ENCODE assay signal across 8 mouse cellular contexts in the genomic region with DNA sequence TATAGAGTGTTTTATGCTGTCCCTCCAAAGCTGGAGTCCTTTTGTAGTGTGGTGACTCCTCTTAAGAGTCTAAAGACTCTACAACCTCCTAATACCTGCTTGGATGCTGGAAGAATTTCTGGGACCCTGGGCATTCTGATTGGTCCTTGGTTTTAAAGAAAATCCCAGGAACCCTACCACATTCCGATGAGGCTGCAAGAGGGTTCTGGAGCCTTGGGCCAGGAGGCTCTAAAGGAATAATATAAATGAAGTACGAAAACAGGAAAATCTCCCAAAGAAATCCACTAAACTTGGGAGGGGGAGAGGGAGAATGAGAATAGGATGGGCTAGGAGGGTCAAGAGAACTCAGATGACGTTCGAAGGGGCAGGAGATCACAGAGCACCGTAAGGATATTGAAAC. TPM values are rescaled to one million over a fixed set of nuclear protein-coding genes. Genes with fewer than 3 reads are reported as not detected.
DNase-seq lines count a peak whose midpoint lies in the region; ATAC-seq lines count a peak whose summit lies in the region.

No protein-coding gene starts in this region.

- H3K27ac ChIP-seq in kidney, embryonic 15.5 days = peak overlapping the region; percentile 97
- peak overlapping the region; percentile 97 for H3K27ac ChIP-seq in hindbrain, embryonic 14.5 days
- peak overlapping the region; percentile 96 for H3K27ac ChIP-seq in midbrain, embryonic 15.5 days

- no peak for DNase-seq in kidney, adult 9 months
- DNase-seq in adipocyte (ENCODE audit: low spot score) = peak; percentile 8
- DNase-seq in hindbrain, embryonic 14.5 days (ENCODE audit: low spot score) = no peak
- DNase-seq in right cerebral cortex, postnatal 4 days = no peak
- DNase-seq in cerebellum, adult 11 months = no peak
- no peak for DNase-seq in adrenal gland, adult 2 months

- no peak for ATAC-seq in kidney, embryonic 15.5 days (replicated peaks; ENCODE audit: low FRiP score)
- no peak for ATAC-seq in hindbrain, embryonic 14.5 days (ENCODE audit: low FRiP score)
- ATAC-seq in midbrain, embryonic 15.5 days (replicated peaks) = no peak

- peaks cover 22% of the 10 kb centered on the region for H3K36me3 ChIP-seq in kidney, embryonic 15.5 days
- H3K36me3 ChIP-seq in hindbrain, embryonic 14.5 days (replicated peaks; ENCODE audit: control insufficient read depth, insufficient read depth) = peaks cover 5% of the 10 kb centered on the region; the same call in 1 of the 2 replicates
- no peaks in the 10 kb centered on the region for H3K36me3 ChIP-seq in midbrain, embryonic 15.5 days (replicated peaks)

- WGBS in kidney, embryonic 15.5 days = 4% methylated on average over 5 of the region's 5 CpGs
- 2% methylated on average over 5 of the region's 5 CpGs for WGBS in hindbrain, embryonic 14.5 days
- 3% methylated on average over 5 of the region's 5 CpGs for WGBS in midbrain, embryonic 15.5 days

- H3K4me3 ChIP-seq in kidney, embryonic 15.5 days (replicated peaks) = peak overlapping the region; percentile 63
- peak overlapping the region; percentile 68 for H3K4me3 ChIP-seq in hindbrain, embryonic 14.5 days (replicated peaks; ENCODE audit: low read length)
- H3K4me3 ChIP-seq in midbrain, embryonic 15.5 days = peak overlapping the region; percentile 66

- H3K27me3 ChIP-seq in kidney, embryonic 15.5 days = no peaks in the 10 kb centered on the region
- no peaks in the 10 kb centered on the region for H3K27me3 ChIP-seq in hindbrain, embryonic 14.5 days (ENCODE audit: control insufficient read depth, insufficient read depth, low read length)
- no peaks in the 10 kb centered on the region for H3K27me3 ChIP-seq in midbrain, embryonic 15.5 days (replicated peaks)

- H3K9ac ChIP-seq in kidney, embryonic 15.5 days = peak overlapping the region; percentile 89
- peak overlapping the region; percentile 94 for H3K9ac ChIP-seq in hindbrain, embryonic 14.5 days
- peak overlapping the region; percentile 71 for H3K9ac ChIP-seq in midbrain, embryonic 15.5 days

- peaks cover 52% of the 10 kb centered on the region for H3K4me1 ChIP-seq in kidney, embryonic 15.5 days
- peaks cover 12% of the 10 kb centered on the region for H3K4me1 ChIP-seq in hindbrain, embryonic 14.5 days (replicated peaks; ENCODE audit: control insufficient read depth, insufficient read depth, low read length)
- H3K4me1 ChIP-seq in midbrain, embryonic 15.5 days = peaks cover 18% of the 10 kb centered on the region

- peak overlapping the region; percentile 74 for H3K4me2 ChIP-seq in kidney, embryonic 15.5 days
- H3K4me2 ChIP-seq in hindbrain, embryonic 14.5 days (replicated peaks) = peak overlapping the region; percentile 93
- H3K4me2 ChIP-seq in midbrain, embryonic 15.5 days = peak overlapping the region; percentile 69

- no peaks in the 10 kb centered on the region for H3K9me3 ChIP-seq in kidney, embryonic 15.5 days (replicated peaks)
- no peaks in the 10 kb centered on the region for H3K9me3 ChIP-seq in hindbrain, embryonic 14.5 days (ENCODE audit: control insufficient read depth, low read length)
- no peaks in the 10 kb centered on the region for H3K9me3 ChIP-seq in midbrain, embryonic 15.5 days

RNA-seq across cellular contexts. Expression of a gene that starts 0.5 kb away (rescaled TPM):
- polyA plus RNA-seq in kidney, embryonic 15.5 days (2015; fragmentation: Nextera tagmentation; extraction: Ambion mirVana) = 107 and 108 TPM in 2 replicates
- 91.0 and 93.5 TPM in 2 replicates for polyA plus RNA-seq in hindbrain, embryonic 14.5 days (2014; fragmentation: Nextera tagmentation; extraction: Ambion mirVana)
- 87.1 and 90.0 TPM in 2 replicates for polyA plus RNA-seq in midbrain, embryonic 15.5 days (2015; fragmentation: Nextera tagmentation; extraction: Ambion mirVana)
- 10 to 100 TPM; 52.2 to 69.2 TPM for total RNA-seq in adrenal gland, adult 2 months (2021)
- 46.1 and 50.8 TPM in 2 replicates for polyA plus RNA-seq in adrenal gland, adult 2 months (2012; rRNA removed)

RNA-seq across cellular contexts. Expression of a gene that starts 0.8 kb away (rescaled TPM):
- 69.3 and 69.9 TPM in 2 replicates for polyA plus RNA-seq in kidney, embryonic 15.5 days (2015; fragmentation: Nextera tagmentation; extraction: Ambion mirVana)
- polyA plus RNA-seq in hindbrain, embryonic 14.5 days (2014; fragmentation: Nextera tagmentation; extraction: Ambion mirVana) = 16.0 and 21.3 TPM in 2 replicates
- 16.1 and 19.8 TPM in 2 replicates for polyA plus RNA-seq in midbrain, embryonic 15.5 days (2015; fragmentation: Nextera tagmentation; extraction: Ambion mirVana)
- 10 to 100 TPM; 81.3 to 92.6 TPM for total RNA-seq in adrenal gland, adult 2 months (2021)
- 84.4 and 86.6 TPM in 2 replicates for polyA plus RNA-seq in adrenal gland, adult 2 months (2012; rRNA removed)

RNA-seq across cellular contexts. Expression of a gene that starts 10.2 kb away (rescaled TPM):
- 0.14 and 0.30 TPM in 2 replicates for polyA plus RNA-seq in kidney, embryonic 15.5 days (2015; fragmentation: Nextera tagmentation; extraction: Ambion mirVana)
- 0.47 and 0.48 TPM in 2 replicates for polyA plus RNA-seq in hindbrain, embryonic 14.5 days (2014; fragmentation: Nextera tagmentation; extraction: Ambion mirVana)
- 0.59 and 1.0 TPM in 2 replicates for polyA plus RNA-seq in midbrain, embryonic 15.5 days (2015; fragmentation: Nextera tagmentation; extraction: Ambion mirVana)
- under 1 TPM; 0.14 to 0.35 TPM for total RNA-seq in adrenal gland, adult 2 months (2021)
- polyA plus RNA-seq in adrenal gland, adult 2 months (2012; rRNA removed) = 0.10 and 0.11 TPM in 2 replicates

RNA-seq across cellular contexts. Expression of a gene that starts 17.4 kb away (rescaled TPM):
- 1.9 and 7.5 TPM in 2 replicates for polyA plus RNA-seq in kidney, embryonic 15.5 days (2015; fragmentation: Nextera tagmentation; extraction: Ambion mirVana)
- polyA plus RNA-seq in hindbrain, embryonic 14.5 days (2014; fragmentation: Nextera tagmentation; extraction: Ambion mirVana) = 1.7 and 1.8 TPM in 2 replicates
- polyA plus RNA-seq in midbrain, embryonic 15.5 days (2015; fragmentation: Nextera tagmentation; extraction: Ambion mirVana) = 2.1 and 2.3 TPM in 2 replicates
- total RNA-seq in adrenal gland, adult 2 months (2021) = 10 to 100 TPM; 20.5 to 25.3 TPM
- polyA plus RNA-seq in adrenal gland, adult 2 months (2012; rRNA removed) = 122 TPM in 2 replicates

RNA-seq across cellular contexts. Expression of a gene that starts 17.6 kb away (rescaled TPM):
- 0.44 TPM in 1 of 2 replicates, not detected in the other for polyA plus RNA-seq in kidney, embryonic 15.5 days (2015; fragmentation: Nextera tagmentation; extraction: Ambion mirVana)
- 0.22 TPM in 1 of 2 replicates, not detected in the other for polyA plus RNA-seq in hindbrain, embryonic 14.5 days (2014; fragmentation: Nextera tagmentation; extraction: Ambion mirVana)
- polyA plus RNA-seq in midbrain, embryonic 15.5 days (2015; fragmentation: Nextera tagmentation; extraction: Ambion mirVana) = not detected in 2 replicates
- total RNA-seq in adrenal gland, adult 2 months (2021) = not detected
- 6.3 and 7.4 TPM in 2 replicates for polyA plus RNA-seq in adrenal gland, adult 2 months (2012; rRNA removed)
